Mouse (Mus musculus): Measurements from ENCODE around the gene Nr1h2.

DNA sequence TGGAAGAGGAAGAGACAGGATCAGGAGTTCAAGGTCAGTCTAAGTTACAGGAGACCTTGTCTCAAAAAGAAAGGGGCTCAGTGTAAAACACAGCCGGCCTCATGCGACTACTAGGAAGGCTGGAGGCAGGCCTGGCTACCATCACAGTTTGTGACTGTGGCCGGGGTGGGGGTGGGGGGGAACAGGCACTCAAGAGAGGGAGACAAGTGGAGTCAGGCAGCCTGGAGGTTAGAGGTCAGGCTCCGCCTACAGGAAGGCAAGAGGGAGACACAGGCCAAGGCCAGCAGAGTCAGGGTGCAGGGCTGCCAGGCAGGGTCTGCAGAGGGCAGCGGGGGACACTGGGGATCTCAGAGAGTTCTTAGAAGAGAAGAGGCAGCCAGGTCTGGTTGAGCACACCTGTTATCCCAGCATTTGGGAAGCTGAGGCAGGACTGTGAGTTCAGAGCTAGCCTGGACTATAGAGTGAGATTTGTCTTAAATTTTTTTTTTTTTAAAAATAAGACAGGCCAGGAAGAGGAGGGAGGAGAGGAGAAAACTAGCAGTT, 43.3 kb upstream of the Nr1h2 start:
- TF ChIP-seq TAL1 (IDR thresholded peaks at IDR 0.05; ENCODE audit: low read length) (no peak), GATA1 (IDR thresholded peaks at IDR 0.05; ENCODE audit: low read length) (no peak)

Data from erythroblast, embryonic 14.5 days (primary cell).